Mouse (Mus musculus) small intestine, adult 2 months (tissue): ENCODE measurements around the gene 4930452B06Rik. TPM values are rescaled to one million over a fixed set of nuclear protein-coding genes. Genes with fewer than 3 reads are reported as not detected.

ENCODE experiments used
- H3K27ac ChIP-seq: fragments of 200-500 bp; 2 replicates; pipeline ENCODE4 v1.5.1; 2012; ENCODE audit warnings: low read depth, low read length, control low read depth, inconsistent platforms; ENCODE audit not compliant: insufficient read depth
- H3K27me3 ChIP-seq: fragments of 200-500 bp; 2 replicates; pipeline ENCODE4 v1.6.1; 2012; ENCODE audit warnings: mild to moderate bottlenecking, moderate library complexity, low read length, inconsistent platforms; ENCODE audit not compliant: control insufficient read depth, insufficient read depth
- H3K36me3 ChIP-seq: fragments of 200-500 bp; 2 replicates; pipeline ENCODE4 v1.6.1; 2012; ENCODE audit warnings: mild to moderate bottlenecking, low read length, control low read depth, inconsistent platforms; ENCODE audit not compliant: control insufficient read depth, insufficient read depth
- H3K4me1 ChIP-seq: fragments of 200-500 bp; 2 replicates; pipeline ENCODE4 v1.6.1; 2012; ENCODE audit warnings: low read length, inconsistent platforms, mixed read lengths; ENCODE audit not compliant: control insufficient read depth, insufficient read depth, insufficient read length
- H3K4me3 ChIP-seq: fragments of 200-500 bp; 2 replicates; pipeline ENCODE4 v1.5.1; 2012; ENCODE audit warnings: low read depth, mild to moderate bottlenecking, control low read depth, inconsistent platforms, low read length, moderate library complexity
- CTCF ChIP-seq: fragments of 200-500 bp; IDR thresholded peaks from 2 replicates; pipeline ENCODE4 v1.5.1; 2012; ENCODE audit warnings: low read depth, mild to moderate bottlenecking, control low read depth, inconsistent platforms, low read length, moderate library complexity, mixed read lengths; ENCODE audit not compliant: insufficient replicate concordance, insufficient read length; ENCODE audit errors: extremely low read depth
- POLR2A ChIP-seq: fragments of 200-500 bp; IDR thresholded peaks from 2 replicates; pipeline ENCODE4 v1.6.1; 2012; ENCODE audit warnings: low read depth, mild to moderate bottlenecking, control low read depth, inconsistent platforms, low read length, moderate library complexity
- WGBS: fragments of 180-500 bp; shearing (Covaris S2); methylation state at CpG from one replicate; pipeline ENCODE4 v1.1.7; 2018; 5-methylcytosine and 5-hydroxymethylcytosine counted together
- polyA plus RNA-seq: library from polyadenylated mRNA; depleted of rRNA; stranded (reverse); fragments of >200 nt; gene quantifications from 2 replicates; pipeline ENCODE4 v1.2.3, GENCODE M21; 2012

Gene 4930452B06Rik
- polyA plus RNA-seq, 1 experiment = 0.06 TPM

GRCm38 (mm10) chr14:8504206-8504605, 161.8 kb downstream of the 4930452B06Rik start:
- H3K4me1 ChIP-seq = no peaks in the 10 kb centered on the region
- H3K27ac ChIP-seq = no peak overlapping the region
- H3K4me3 ChIP-seq = no peak overlapping the region
- TF ChIP-seq POLR2A (no peak), CTCF (no peak)
- H3K36me3 ChIP-seq = no peaks in the 10 kb centered on the region
- WGBS = 93% methylated on average over 2 of the region's 2 CpGs
- no peaks in the 10 kb centered on the region for H3K27me3 ChIP-seq

GRCm38 (mm10) chr14:8503345-8503744, 162.7 kb downstream of the 4930452B06Rik start:
- H3K4me1 ChIP-seq = no peaks in the 10 kb centered on the region
- no peaks in the 10 kb centered on the region for H3K27me3 ChIP-seq
- 95% methylated on average over 3 of the region's 3 CpGs for WGBS
- TF ChIP-seq POLR2A (no peak), CTCF (no peak)
- no peak overlapping the region for H3K4me3 ChIP-seq
- H3K36me3 ChIP-seq = no peaks in the 10 kb centered on the region
- H3K27ac ChIP-seq = no peak overlapping the region

DNA sequence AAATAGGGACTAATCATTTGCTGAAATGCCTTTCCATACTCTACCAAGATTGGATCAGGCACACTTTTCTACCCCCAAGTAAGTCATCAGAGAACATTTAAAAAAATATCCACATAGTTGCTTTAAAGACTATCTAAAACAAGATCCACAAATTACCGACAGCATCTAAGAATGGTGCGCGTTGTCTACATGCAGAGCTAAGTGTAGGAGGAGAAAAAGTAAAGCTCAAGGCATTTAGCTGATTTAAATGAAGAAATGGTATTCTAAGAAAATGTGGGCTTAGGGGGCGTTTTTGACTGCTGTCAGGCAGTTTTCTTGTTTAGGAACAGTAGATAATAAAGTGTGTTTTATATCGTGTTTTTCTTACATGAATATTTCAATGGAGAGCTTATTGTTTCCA, 163.5 kb downstream of the 4930452B06Rik start:
- Histone ChIP-seq H3K36me3 (no peaks in the 10 kb centered on the region), H3K4me3 (no peak overlapping the region), H3K4me1 (no peaks in the 10 kb centered on the region), H3K27me3 (no peaks in the 10 kb centered on the region), H3K27ac (no peak overlapping the region)
- TF ChIP-seq CTCF = no peak
- no peak for TF ChIP-seq POLR2A
- WGBS = 88% methylated on average over 5 of the region's 5 CpGs

GRCm38 (mm10) chr14:8495691-8496090, 170.3 kb downstream of the 4930452B06Rik start:
- Histone ChIP-seq H3K27ac (no peak overlapping the region), H3K4me1 (no peaks in the 10 kb centered on the region), H3K27me3 (no peaks in the 10 kb centered on the region), H3K4me3 (no peak overlapping the region), H3K36me3 (no peaks in the 10 kb centered on the region)
- TF ChIP-seq CTCF (no peak), POLR2A (no peak)
- 75% methylated on average over 2 of the region's 2 CpGs for WGBS

DNA sequence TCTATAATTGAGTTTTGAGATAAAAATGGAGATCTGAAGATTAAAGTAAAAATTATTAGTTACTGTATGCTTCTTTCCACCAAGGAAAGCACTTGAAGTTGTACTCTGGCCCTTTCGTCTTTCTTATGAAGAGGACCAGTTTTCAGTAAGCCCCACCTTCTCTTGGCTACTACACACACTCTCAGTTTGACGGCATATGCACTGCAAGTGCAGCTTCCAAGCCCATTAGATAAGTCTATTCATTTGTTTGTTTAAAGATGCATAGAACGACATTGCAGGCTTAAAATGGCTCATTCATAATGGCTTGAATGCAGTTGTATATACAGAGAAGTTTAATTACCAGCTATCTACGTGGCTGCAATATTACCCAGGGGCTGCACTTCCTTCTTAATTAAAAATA, 171.1 kb downstream of the 4930452B06Rik start:
- Histone ChIP-seq H3K27me3 (no peaks in the 10 kb centered on the region), H3K4me3 (no peak overlapping the region), H3K36me3 (no peaks in the 10 kb centered on the region), H3K4me1 (no peaks in the 10 kb centered on the region), H3K27ac (no peak overlapping the region)
- 41% methylated on average over 4 of the region's 4 CpGs for WGBS
- no peak for TF ChIP-seq POLR2A
- no peak for TF ChIP-seq CTCF

- H3K4me1 ChIP-seq = no peaks in the 10 kb centered on the region
- WGBS = 53% methylated on average over 1 of the region's 1 CpGs
- H3K36me3 ChIP-seq = no peaks in the 10 kb centered on the region
- H3K27ac ChIP-seq = no peak overlapping the region
- TF ChIP-seq POLR2A = no peak
- no peak for TF ChIP-seq CTCF
- H3K4me3 ChIP-seq = no peak overlapping the region
- H3K27me3 ChIP-seq = no peaks in the 10 kb centered on the region
These were observed 171.8 kb downstream of the 4930452B06Rik start for GRCm38 (mm10) chr14:8494260-8494659.

DNA sequence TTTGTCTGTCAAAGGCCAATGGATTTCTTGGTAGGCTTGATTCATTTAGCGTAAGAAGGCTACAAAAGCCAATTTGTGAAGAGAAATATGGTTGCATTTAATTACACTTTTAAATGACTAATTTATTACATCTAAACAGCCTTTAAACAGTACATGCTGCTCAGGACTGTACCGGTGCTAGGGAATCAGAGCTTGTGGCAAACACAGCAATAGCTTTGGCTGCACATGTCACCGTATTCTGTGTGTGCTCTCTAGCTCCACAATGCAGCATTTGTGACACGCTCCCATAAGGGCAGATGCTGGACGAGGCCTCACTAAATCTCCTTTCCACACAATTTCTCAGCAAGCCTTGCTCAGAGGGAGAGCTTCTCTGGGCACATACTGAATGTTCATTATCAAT, 187.9 kb downstream of the 4930452B06Rik start:
- no peaks in the 10 kb centered on the region for H3K4me1 ChIP-seq
- H3K27ac ChIP-seq = no peak overlapping the region
- 84% methylated on average over 5 of the region's 5 CpGs for WGBS
- TF ChIP-seq CTCF (no peak), POLR2A (no peak)
- H3K4me3 ChIP-seq = no peak overlapping the region
- no peaks in the 10 kb centered on the region for H3K27me3 ChIP-seq
- H3K36me3 ChIP-seq = no peaks in the 10 kb centered on the region

GRCm38 (mm10) chr14:8477348-8477747, 188.7 kb downstream of the 4930452B06Rik start:
- Histone ChIP-seq H3K36me3 (no peaks in the 10 kb centered on the region), H3K27ac (no peak overlapping the region)
- no peak for TF ChIP-seq CTCF
- no peak for TF ChIP-seq POLR2A

More at GRCm38 (mm10) chr14:8477348-8477747, 188.7 kb downstream of the 4930452B06Rik start:
- WGBS = 84% methylated on average over 8 of the region's 8 CpGs
- no peak overlapping the region for H3K4me3 ChIP-seq
- H3K4me1 ChIP-seq = no peaks in the 10 kb centered on the region
- H3K27me3 ChIP-seq = no peaks in the 10 kb centered on the region
